Comparison of ENCODE assay signal across 17 mouse cellular contexts in genomic region chr7:84348145-84348911, GRCm38 (mm10).
"Had no signal": no experiment of that assay in that cellular context is flagged by ENCODE, and none has a peak within 500 bp of the region (broad histone marks: within the 10 kb centered on the region; RNA-seq: fewer than 3 reads in every experiment).

No protein-coding gene starts in this region.

- H3K4me3 ChIP-seq: lung, embryonic 15.5 days; megakaryocyte, embryonic 14.5 days; midbrain, embryonic 13.5 days; neural tube, embryonic 12.5 days had no signal

- H3K27ac ChIP-seq: lung, embryonic 15.5 days; macrophage; midbrain, embryonic 13.5 days; neural tube, embryonic 12.5 days had no signal

- H3K27me3 ChIP-seq: lung, embryonic 15.5 days; midbrain, embryonic 13.5 days; neural tube, embryonic 12.5 days had no signal

- DNase-seq: liver, postnatal 0 days; lung, adult 2 months; lung, postnatal 14 days; lung, postnatal 36 days; right cerebral cortex, postnatal 25 days; right cerebral cortex, postnatal 4 days; spleen, adult 18-20 months; thymus, adult 18-20 months; thymus, postnatal 14 days; thymus, postnatal 36 days had no signal

- H3K4me2 ChIP-seq: lung, embryonic 15.5 days; midbrain, embryonic 11.5 days; midbrain, embryonic 13.5 days; neural tube, embryonic 12.5 days had no signal

- H3K9me3 ChIP-seq: lung, embryonic 15.5 days had no signal

- H3K9ac ChIP-seq: liver, postnatal 0 days; lung, embryonic 15.5 days; midbrain, embryonic 13.5 days; neural tube, embryonic 12.5 days had no signal

- H3K4me1 ChIP-seq: lung, embryonic 15.5 days; midbrain, embryonic 13.5 days; neural tube, embryonic 12.5 days had no signal

- ATAC-seq: liver, postnatal 0 days; lung, postnatal 0 days had no signal
